Mouse (Mus musculus) myocyte (in vitro differentiated cells): Measurements from ENCODE around the gene Aida. TPM values are rescaled to one million over a fixed set of nuclear protein-coding genes. Genes with fewer than 3 reads are reported as not detected.
"Not testable (repeated sequence)": the region's sequence is repeated elsewhere in the genome, so short reads cannot be mapped to it uniquely, and the experiment has no call there.

Experiments
- H3K27me3 ChIP-seq: one replicate; pipeline ENCODE4 v1.6.1; 2011; ENCODE audit not compliant: control insufficient read depth, insufficient read depth, insufficient read length
- H3K36me3 ChIP-seq: one replicate; pipeline ENCODE4 v1.6.1; 2011; ENCODE audit not compliant: control insufficient read depth, insufficient read depth
- H3K4me2 ChIP-seq: one replicate; pipeline ENCODE4 v1.6.1; 2011; ENCODE audit warnings: low read depth, control low read depth
- H3K4me3 ChIP-seq: one replicate; pipeline ENCODE4 v1.5.1; 2011; ENCODE audit warnings: mild to moderate bottlenecking, control low read depth, moderate library complexity
- H3K79me2 ChIP-seq: one replicate; pipeline ENCODE4 v1.6.1; 2011; ENCODE audit not compliant: control insufficient read depth, insufficient read depth
- H3ac ChIP-seq: one replicate; pipeline ENCODE4 v1.6.1; 2011; ENCODE audit not compliant: control insufficient read depth, insufficient read length
- CEBPB ChIP-seq: IDR thresholded peaks from 2 replicates; pipeline ENCODE4 v1.6.1; 2011; ENCODE audit warnings: mild to moderate bottlenecking, moderate library complexity; ENCODE audit not compliant: poor library complexity, insufficient read depth, severe bottlenecking
- E2F4 ChIP-seq: IDR thresholded peaks from one replicate; pipeline ENCODE4 v1.6.1; 2011; ENCODE audit warnings: mild to moderate bottlenecking, control low read depth, moderate library complexity; ENCODE audit not compliant: insufficient read depth
- MAX ChIP-seq: IDR thresholded peaks from one replicate; pipeline ENCODE4 v1.6.1; 2011; ENCODE audit warnings: low read depth, mild to moderate bottlenecking, control low read depth
- MYOD1 ChIP-seq, 3 experiments: IDR thresholded peaks; one replicate each; pipeline ENCODE4 v1.6.1; 2011; ENCODE audit warnings: control low read depth in 2 of 3, low read depth in 2 of 3, mild to moderate bottlenecking in 2 of 3, moderate library complexity in 1 of 3; ENCODE audit not compliant: insufficient read length in 2 of 3, control insufficient read depth in 1 of 3
- MYOG ChIP-seq, 3 experiments: IDR thresholded peaks; one replicate each; pipeline ENCODE4 v1.6.1; 2011; ENCODE audit warnings: control low read depth in 2 of 3, low read depth in 2 of 3, mild to moderate bottlenecking in 2 of 3; ENCODE audit not compliant: insufficient read length in 2 of 3, control insufficient read depth in 1 of 3, insufficient read depth in 1 of 3
- POLR2A ChIP-seq: IDR thresholded peaks from one replicate; pipeline ENCODE4 v1.6.1; 2011; ENCODE audit warnings: low read depth, mild to moderate bottlenecking, control low read depth, moderate library complexity; ENCODE audit not compliant: insufficient read length
- POLR2AphosphoS2 ChIP-seq: IDR thresholded peaks from one replicate; pipeline ENCODE4 v1.6.1; 2011; ENCODE audit warnings: low read depth, control low read depth; ENCODE audit not compliant: insufficient read length
- REST ChIP-seq: IDR thresholded peaks from one replicate; pipeline ENCODE4 v1.6.1; 2011; ENCODE audit warnings: mild to moderate bottlenecking, control low read depth, moderate library complexity; ENCODE audit not compliant: insufficient read depth, insufficient read length
- SRF ChIP-seq: IDR thresholded peaks from one replicate; pipeline ENCODE4 v1.6.1; 2011; ENCODE audit warnings: low read depth; ENCODE audit not compliant: control insufficient read depth, insufficient read length
- TCF12 ChIP-seq: IDR thresholded peaks from one replicate; pipeline ENCODE4 v1.6.1; 2011; ENCODE audit warnings: mild to moderate bottlenecking, control low read depth; ENCODE audit not compliant: poor library complexity, insufficient read depth, severe bottlenecking
- TCF3 ChIP-seq: IDR thresholded peaks from one replicate; pipeline ENCODE4 v1.6.1; 2011; ENCODE audit warnings: low read depth, control low read depth; ENCODE audit not compliant: insufficient read length
- USF1 ChIP-seq: IDR thresholded peaks from one replicate; pipeline ENCODE4 v1.6.1; 2011; ENCODE audit warnings: low read depth, mild to moderate bottlenecking, control low read depth, moderate library complexity
- polyA plus RNA-seq: library from polyadenylated mRNA; unstranded; fragments of >200 nt; fragmentation: generic; extraction: Trizol; gene quantifications from one replicate; pipeline ENCODE4 v1.2.1, GENCODE M21; 2012; ENCODE audit warnings: missing spikeins

The Aida gene
- polyA plus RNA-seq, 1 experiment, result 28.3 TPM

GRCm38 (mm10) chr1:183327171-183327570, 30.8 kb downstream of the Aida start:
- Histone ChIP-seq H3K4me3 (no peak overlapping the region), H3K79me2 (no peaks in the 10 kb centered on the region), H3K4me2 (no peak overlapping the region), H3K27me3 (no peaks in the 10 kb centered on the region), H3ac (no peak overlapping the region), H3K36me3 (peaks cover 81% of the 10 kb centered on the region)
- TF ChIP-seq TCF12, result no peak
- no peak for TF ChIP-seq SRF
- no peak for TF ChIP-seq MAX
- TF ChIP-seq POLR2A, result no peak

GRCm38 (mm10) chr1:183342902-183343301, 46.5 kb downstream of the Aida start:
- not testable (repeated sequence) for H3K4me3 ChIP-seq

GRCm38 (mm10) chr1:183344886-183345816, 48.8 kb downstream of the Aida start:
- no peaks in the 10 kb centered on the region for H3K27me3 ChIP-seq
- peaks cover 33% of the 10 kb centered on the region for H3K79me2 ChIP-seq
- TF ChIP-seq TCF3 (no peak), E2F4 (no peak), MAX (no peak), TCF12 (no peak), POLR2A (peak; percentile 70), SRF (no peak), POLR2AphosphoS2 (peak; percentile 77), MYOG (IDR thresholded peaks at IDR 0.05; ENCODE audit: control insufficient read depth in 1 of 3, insufficient read depth in 1 of 3, insufficient read length in 2 of 3, low read depth in 2 of 3) (peak in 1 of 3 experiments; percentile 31), MYOD1 (IDR thresholded peaks at IDR 0.05; ENCODE audit: control insufficient read depth in 1 of 3, insufficient read length in 2 of 3, low read depth in 2 of 3) (peak in 1 of 3 experiments; percentile 17), CEBPB (no peak), USF1 (no peak), REST (no peak)
- peak overlapping the region; percentile 78 for H3ac ChIP-seq
- H3K4me3 ChIP-seq, result peak overlapping the region; percentile 93
- peak overlapping the region; percentile 91 for H3K4me2 ChIP-seq
- H3K36me3 ChIP-seq, result peaks cover 43% of the 10 kb centered on the region

More at GRCm38 (mm10) chr1:183342902-183343301, 46.5 kb downstream of the Aida start:
- H3ac ChIP-seq, H3K4me2 ChIP-seq, H3K27me3 ChIP-seq: not testable (repeated sequence)
- Histone ChIP-seq H3K36me3 (peaks cover 46% of the 10 kb centered on the region), H3K79me2 (peaks cover 33% of the 10 kb centered on the region)

GRCm38 (mm10) chr1:183345817-183346195, 49.4 kb downstream of the Aida start:
- H3K27me3 ChIP-seq, result no peaks in the 10 kb centered on the region
- peak overlapping the region; percentile 78 for H3ac ChIP-seq
- TF ChIP-seq TCF12, result no peak
- no peak for TF ChIP-seq TCF3
- TF ChIP-seq E2F4, result no peak
- no peak for TF ChIP-seq USF1
- TF ChIP-seq CEBPB, result no peak
- no peak for TF ChIP-seq POLR2A
- TF ChIP-seq REST, result no peak
- TF ChIP-seq MYOD1 (IDR thresholded peaks at IDR 0.05; ENCODE audit: control insufficient read depth in 1 of 3, insufficient read length in 2 of 3, low read depth in 2 of 3), result no peak
- TF ChIP-seq SRF, result no peak
- TF ChIP-seq MYOG (IDR thresholded peaks at IDR 0.05; ENCODE audit: control insufficient read depth in 1 of 3, insufficient read depth in 1 of 3, insufficient read length in 2 of 3, low read depth in 2 of 3), result no peak
- TF ChIP-seq MAX, result no peak
- peak overlapping the region; percentile 93 for H3K4me3 ChIP-seq
- H3K79me2 ChIP-seq, result peaks cover 33% of the 10 kb centered on the region
- H3K4me2 ChIP-seq, result peak overlapping the region; percentile 91
- peaks cover 49% of the 10 kb centered on the region for H3K36me3 ChIP-seq

- H3K27me3 ChIP-seq, result no peaks in the 10 kb centered on the region
- peaks cover 24% of the 10 kb centered on the region for H3K79me2 ChIP-seq
- H3K4me3 ChIP-seq, result no peak overlapping the region
- no peak overlapping the region for H3ac ChIP-seq
- peaks cover 31% of the 10 kb centered on the region for H3K36me3 ChIP-seq
- TF ChIP-seq CEBPB (no peak), POLR2AphosphoS2 (no peak), TCF3 (no peak), MYOD1 (IDR thresholded peaks at IDR 0.05; ENCODE audit: control insufficient read depth in 1 of 3, insufficient read length in 2 of 3, low read depth in 2 of 3) (no peak), MYOG (IDR thresholded peaks at IDR 0.05; ENCODE audit: control insufficient read depth in 1 of 3, insufficient read depth in 1 of 3, insufficient read length in 2 of 3, low read depth in 2 of 3) (no peak), REST (no peak), USF1 (no peak), SRF (no peak), E2F4 (no peak), TCF12 (no peak), POLR2A (no peak), MAX (no peak)
- no peak overlapping the region for H3K4me2 ChIP-seq
Measured at GRCm38 (mm10) chr1:183349840-183350239, 53.5 kb downstream of the Aida start.
